Mouse (Mus musculus) embryonic fibroblast, embryonic 13.5 days (primary cell): ENCODE measurements around the gene Psmb7. TPM values are rescaled to one million over a fixed set of nuclear protein-coding genes. Genes with fewer than 3 reads are reported as not detected.
A peak's percentile ranks its signal among the peaks of the same experiment; 100 is the strongest.

Source experiments
- H3K27ac ChIP-seq: 2 replicates; pipeline ENCODE4 v1.5.1; 2012; ENCODE audit warnings: low read length, control low read depth, inconsistent platforms; ENCODE audit not compliant: insufficient read depth
- H3K4me1 ChIP-seq: 2 replicates; pipeline ENCODE4 v1.6.1; 2011; ENCODE audit warnings: low read length; ENCODE audit not compliant: control insufficient read depth, insufficient read depth
- H3K4me3 ChIP-seq: 2 replicates; pipeline ENCODE4 v1.5.1; 2011; ENCODE audit warnings: mild to moderate bottlenecking, control low read depth, low read length; ENCODE audit not compliant: insufficient read depth
- CTCF ChIP-seq: IDR thresholded peaks from 2 replicates; pipeline ENCODE4 v1.5.1; 2011; ENCODE audit warnings: mild to moderate bottlenecking, control low read depth, low read length, moderate library complexity, borderline replicate concordance; ENCODE audit not compliant: insufficient read depth
- POLR2A ChIP-seq: IDR thresholded peaks from 2 replicates; pipeline ENCODE4 v1.6.1; 2011; ENCODE audit warnings: low read depth, mild to moderate bottlenecking, control low read depth, low read length, moderate library complexity
- polyA plus RNA-seq: library from polyadenylated mRNA; stranded (reverse); fragments of >200 nt; gene quantifications from 2 replicates; pipeline ENCODE4 v1.2.4, GENCODE M21; 2011; ENCODE audit warnings: low read depth; ENCODE audit not compliant: missing spikeins, insufficient read length

Psmb7 gene
- polyA plus RNA-seq, 1 experiment, result 177 TPM

GRCm38 (mm10) chr2:38645936-38646335 is 2.0 kb upstream of the Psmb7 start:
- TF ChIP-seq POLR2A, result no peak
- peak; percentile 32; the same call in 1 of the 2 replicates for TF ChIP-seq CTCF
- Histone ChIP-seq H3K27ac (no peak overlapping the region), H3K4me1 (peaks cover 7% of the 10 kb centered on the region; the same call in 1 of the 2 replicates), H3K4me3 (no peak overlapping the region)

GRCm38 (mm10) chr2:38641761-38642160 is 2.1 kb downstream of the Psmb7 start:
- no peak overlapping the region for H3K4me3 ChIP-seq
- TF ChIP-seq POLR2A (no peak), CTCF (no peak)
- H3K4me1 ChIP-seq, result peaks cover 7% of the 10 kb centered on the region; the same call in 1 of the 2 replicates
- H3K27ac ChIP-seq, result no peak overlapping the region

GRCm38 (mm10) chr2:38637716-38638267 is 6.1 kb downstream of the Psmb7 start:
- TF ChIP-seq POLR2A, result no peak
- TF ChIP-seq CTCF, result no peak
- H3K27ac ChIP-seq, result no peak overlapping the region
- peaks cover 4% of the 10 kb centered on the region; the same call in 1 of the 2 replicates for H3K4me1 ChIP-seq
- no peak overlapping the region for H3K4me3 ChIP-seq

- TF ChIP-seq POLR2A, result no peak
- TF ChIP-seq CTCF, result no peak
- Histone ChIP-seq H3K27ac (no peak overlapping the region), H3K4me1 (no peaks in the 10 kb centered on the region), H3K4me3 (no peak overlapping the region)
Observed at GRCm38 (mm10) chr2:38630574-38630973, 13.3 kb downstream of the Psmb7 start.

GRCm38 (mm10) chr2:38629451-38629850 is 14.4 kb downstream of the Psmb7 start:
- TF ChIP-seq CTCF, result no peak
- no peak for TF ChIP-seq POLR2A
- Histone ChIP-seq H3K4me3 (no peak overlapping the region), H3K27ac (no peak overlapping the region), H3K4me1 (no peaks in the 10 kb centered on the region)

GRCm38 (mm10) chr2:38628801-38629200 is 15.1 kb downstream of the Psmb7 start:
- Histone ChIP-seq H3K4me1 (no peaks in the 10 kb centered on the region), H3K4me3 (no peak overlapping the region), H3K27ac (no peak overlapping the region)
- TF ChIP-seq POLR2A (no peak), CTCF (no peak)

GRCm38 (mm10) chr2:38623821-38624590 is 19.9 kb downstream of the Psmb7 start:
- Histone ChIP-seq H3K27ac (no peak overlapping the region), H3K4me1 (peaks cover 3% of the 10 kb centered on the region)

GRCm38 (mm10) chr2:38623411-38623810 is 20.5 kb downstream of the Psmb7 start:
- no peak for TF ChIP-seq CTCF
- TF ChIP-seq POLR2A, result no peak
- no peak overlapping the region for H3K4me3 ChIP-seq
- H3K4me1 ChIP-seq, result peaks cover 3% of the 10 kb centered on the region
- H3K27ac ChIP-seq, result no peak overlapping the region

More at GRCm38 (mm10) chr2:38623821-38624590, 19.9 kb downstream of the Psmb7 start:
- H3K4me3 ChIP-seq, result no peak overlapping the region
- TF ChIP-seq POLR2A, result no peak
- TF ChIP-seq CTCF, result no peak

- no peak overlapping the region for H3K4me3 ChIP-seq
- TF ChIP-seq POLR2A (no peak), CTCF (no peak)
- peaks cover 5% of the 10 kb centered on the region for H3K4me1 ChIP-seq
- H3K27ac ChIP-seq, result no peak overlapping the region
Observed at GRCm38 (mm10) chr2:38621610-38622021, 22.3 kb downstream of the Psmb7 start.

- Histone ChIP-seq H3K4me3 (no peak overlapping the region), H3K27ac (no peak overlapping the region), H3K4me1 (peaks cover 6% of the 10 kb centered on the region)
- TF ChIP-seq POLR2A, result no peak
- TF ChIP-seq CTCF, result no peak
Observed at GRCm38 (mm10) chr2:38621076-38621475, 22.8 kb downstream of the Psmb7 start.
